In genomic region chr3:88210121-88210520, GRCm38 (mm10) we compare ENCODE assay signal across 13 mouse cellular contexts. TPM values are rescaled to one million over a fixed set of nuclear protein-coding genes. Genes with fewer than 3 reads are reported as not detected.
DNase-seq lines count a peak whose midpoint lies in the region; ATAC-seq and TF ChIP-seq lines count a peak whose summit lies in the region.
"Had no signal": no experiment of that assay in that cellular context is flagged by ENCODE, and none has a peak within 500 bp of the region (broad histone marks: within the 10 kb centered on the region; RNA-seq: fewer than 3 reads in every experiment).

No protein-coding gene starts in this region.

- H3K4me3 ChIP-seq in forebrain, postnatal 0 days (ENCODE audit: low read depth, low read length) = peak overlapping the region; percentile 78
- H3K4me3 ChIP-seq in midbrain, embryonic 13.5 days (replicated peaks) = peak overlapping the region; percentile 55
- H3K4me3 ChIP-seq: megakaryocyte, embryonic 14.5 days had no signal

- H3K36me3 ChIP-seq in forebrain, postnatal 0 days (ENCODE audit: insufficient read depth) = peaks cover 21% of the 10 kb centered on the region
- H3K36me3 ChIP-seq in midbrain, embryonic 13.5 days = 0 out of 2 replicates have a peak, but pooled peaks cover 4% of the 10 kb centered on the region

- H3K9ac ChIP-seq in forebrain, postnatal 0 days = peak overlapping the region; percentile 96
- H3K9ac ChIP-seq in midbrain, embryonic 13.5 days (replicated peaks) = peak overlapping the region; percentile 86

- no peak for TF ChIP-seq POLR2A in brain, embryonic 14.5 days (IDR thresholded peaks at IDR 0.05; ENCODE audit: borderline replicate concordance, extremely low read depth, insufficient read depth, insufficient read length, poor library complexity, severe bottlenecking)

- no peak for ATAC-seq in forebrain, postnatal 0 days
- ATAC-seq in midbrain, embryonic 13.5 days = no peak
- no peak for ATAC-seq in erythroblast, adult 5-6 weeks (replicated peaks; ENCODE audit: low FRiP score, poor library complexity, severe bottlenecking)

- DNase-seq in 3T3-L1 (ENCODE audit: low read depth, low spot score) = peak; percentile 88
- DNase-seq in brain, embryonic 14.5 days (ENCODE audit: low read depth) = peak; percentile 28
- peak; percentile 19 for DNase-seq in forebrain, postnatal 0 days
- DNase-seq in urinary bladder, postnatal 10 days (ENCODE audit: low spot score) = no peak
- DNase-seq in left cerebral cortex, postnatal 36 days (ENCODE audit: low spot score in 2 of 2) = no peak
- DNase-seq in adrenal gland, postnatal 14 days = no peak
- DNase-seq: gastrocnemius, postnatal 25 days; kidney, adult 11 months; lung, adult 2 months had no signal

- no peaks in the 10 kb centered on the region for H3K9me3 ChIP-seq in forebrain, postnatal 0 days (ENCODE audit: low read length)
- no peaks in the 10 kb centered on the region for H3K9me3 ChIP-seq in midbrain, embryonic 13.5 days

- intact Hi-C loops in left cerebral cortex, postnatal 36 days (cut with DNase I) = no loop called here

- no peaks in the 10 kb centered on the region for H3K27me3 ChIP-seq in forebrain, postnatal 0 days (ENCODE audit: insufficient read depth, low read length)
- peaks cover 86% of the 10 kb centered on the region for H3K27me3 ChIP-seq in midbrain, embryonic 13.5 days

- H3K27ac ChIP-seq in forebrain, postnatal 0 days (ENCODE audit: low read depth, low read length) = peak overlapping the region; percentile 99
- H3K27ac ChIP-seq in midbrain, embryonic 13.5 days = peak overlapping the region; percentile 98

- 20% methylated on average over 2 of the region's 2 CpGs for WGBS in forebrain, postnatal 0 days
- WGBS in midbrain, embryonic 13.5 days = 11% methylated on average over 2 of the region's 2 CpGs

- peaks cover 33% of the 10 kb centered on the region for H3K4me1 ChIP-seq in forebrain, postnatal 0 days (ENCODE audit: insufficient read depth)
- peaks cover 88% of the 10 kb centered on the region for H3K4me1 ChIP-seq in midbrain, embryonic 13.5 days (replicated peaks)

- no peak for TF ChIP-seq CTCF in brain, embryonic 14.5 days (IDR thresholded peaks at IDR 0.05; ENCODE audit: borderline replicate concordance, extremely low read depth, insufficient read depth, insufficient read length)
- no peak for TF ChIP-seq CTCF in forebrain, postnatal 0 days (IDR thresholded peaks at IDR 0.05; ENCODE audit: low read depth)

- H3K4me2 ChIP-seq in forebrain, postnatal 0 days (ENCODE audit: low read depth) = peak overlapping the region; percentile 97
- peak overlapping the region; percentile 74 for H3K4me2 ChIP-seq in midbrain, embryonic 13.5 days (replicated peaks)

RNA-seq across cellular contexts. Expression of gene Rhbg, which starts 44.4 kb away (rescaled TPM):
- 0.45 and 0.73 TPM in 2 replicates for polyA plus RNA-seq in brain, embryonic 14.5 days (2012; rRNA removed)
- 0.19 TPM in 1 of 2 replicates, not detected in the other for total RNA-seq in forebrain, postnatal 0 days (2014; rRNA removed)
- polyA plus RNA-seq in forebrain, postnatal 0 days (2015; fragmentation: Nextera tagmentation; extraction: Ambion mirVana) = 0.21 and 0.25 TPM in 2 replicates
- polyA plus RNA-seq in midbrain, embryonic 13.5 days (2015; fragmentation: Nextera tagmentation; extraction: Ambion mirVana) = 0.12 TPM in 1 of 2 replicates, not detected in the other
- not detected for total RNA-seq in left cerebral cortex, postnatal 36 days (2021)
- total RNA-seq in erythroblast, adult 5-6 weeks (2015; ENCODE audit: low replicate concordance) = not detected in 2 replicates
- not detected in 2 replicates for total RNA-seq in erythroblast, adult 5-6 weeks (2017; ENCODE audit: low replicate concordance)
- 0.86 and 2.1 TPM in 2 replicates for total RNA-seq in adrenal gland, postnatal 14 days (2021)
- total RNA-seq: gastrocnemius, postnatal 25 days had no signal
- polyA plus RNA-seq: heart, embryonic 14.5 days had no signal

Comparison
In these comparisons a context has a peak if more than half of its experiments do, and no peak if none do; other contexts are left out.
1. DNase-seq: peak in 3T3-L1 (single experiment), brain, embryonic 14.5 days (single experiment) and forebrain, postnatal 0 days (single experiment); none in urinary bladder, postnatal 10 days (single experiment), left cerebral cortex, postnatal 36 days (0 of 2) and adrenal gland, postnatal 14 days (single experiment).